In genomic region chr4:55817035-55817818, GRCm38 (mm10) we compare ENCODE assay signal across 32 mouse cellular contexts.
DNase-seq lines count a peak whose midpoint lies in the region; ATAC-seq and TF ChIP-seq lines count a peak whose summit lies in the region.
"Had no signal": no experiment of that assay in that cellular context is flagged by ENCODE, and none has a peak within 500 bp of the region (broad histone marks: within the 10 kb centered on the region; RNA-seq: fewer than 3 reads in every experiment).

No protein-coding gene starts in this region.

- H3K36me3 ChIP-seq in liver, adult 2 months (ENCODE audit: control insufficient read depth, insufficient read depth, low read length) = no peaks in the 10 kb centered on the region
- H3K36me3 ChIP-seq in liver, embryonic 12.5 days = no peaks in the 10 kb centered on the region
- no peaks in the 10 kb centered on the region for H3K36me3 ChIP-seq in macrophage (ENCODE audit: inconsistent target)
- no peaks in the 10 kb centered on the region for H3K36me3 ChIP-seq in forebrain, embryonic 12.5 days (replicated peaks)
- H3K36me3 ChIP-seq: embryonic facial prominence, embryonic 10.5 days; embryonic facial prominence, embryonic 15.5 days; heart, embryonic 12.5 days; limb, embryonic 13.5 days; liver, embryonic 13.5 days; midbrain, embryonic 12.5 days; neural tube, embryonic 12.5 days had no signal

- no peak for ATAC-seq in liver, embryonic 12.5 days
- ATAC-seq in forebrain, embryonic 12.5 days (ENCODE audit: low FRiP score) = no peak
- ATAC-seq: forebrain, embryonic 13.5 days; intestine, postnatal 0 days; Patski had no signal

- H3K4me1 ChIP-seq in liver, adult 2 months (ENCODE audit: control insufficient read depth, insufficient read depth, low read length) = no peaks in the 10 kb centered on the region
- H3K4me1 ChIP-seq in liver, embryonic 12.5 days = no peaks in the 10 kb centered on the region
- no peaks in the 10 kb centered on the region for H3K4me1 ChIP-seq in forebrain, embryonic 12.5 days
- H3K4me1 ChIP-seq: embryonic facial prominence, embryonic 10.5 days; embryonic facial prominence, embryonic 15.5 days; forebrain, embryonic 13.5 days; heart, embryonic 12.5 days; limb, embryonic 13.5 days; liver, embryonic 13.5 days; megakaryocyte, embryonic 14.5 days; midbrain, embryonic 12.5 days; neural tube, embryonic 12.5 days had no signal

- H3K9me3 ChIP-seq in liver, embryonic 12.5 days (replicated peaks) = no peaks in the 10 kb centered on the region
- no peaks in the 10 kb centered on the region for H3K9me3 ChIP-seq in forebrain, embryonic 12.5 days
- H3K9me3 ChIP-seq: embryonic facial prominence, embryonic 10.5 days; embryonic facial prominence, embryonic 15.5 days; forebrain, embryonic 13.5 days; heart, embryonic 12.5 days; limb, embryonic 13.5 days; liver, embryonic 13.5 days; megakaryocyte, embryonic 14.5 days; midbrain, embryonic 12.5 days; neural tube, embryonic 12.5 days had no signal

- H3K4me3 ChIP-seq in liver, adult 2 months (ENCODE audit: insufficient read depth, low read depth, low read length) = no peak overlapping the region
- no peak overlapping the region for H3K4me3 ChIP-seq in liver, embryonic 12.5 days
- no peak overlapping the region for H3K4me3 ChIP-seq in macrophage (ENCODE audit: inconsistent target)
- no peak overlapping the region for H3K4me3 ChIP-seq in forebrain, embryonic 12.5 days (replicated peaks)
- H3K4me3 ChIP-seq: embryonic facial prominence, embryonic 10.5 days; embryonic facial prominence, embryonic 15.5 days; forebrain, embryonic 13.5 days; heart, embryonic 12.5 days; limb, embryonic 13.5 days; liver, embryonic 13.5 days; megakaryocyte, embryonic 14.5 days; midbrain, embryonic 12.5 days; myocyte; neural tube, embryonic 12.5 days had no signal

- DNase-seq in liver, adult 2 months (ENCODE audit: extremely low read depth, low read depth, low spot score) = peak; percentile 5
- peak; percentile 29 for DNase-seq in NIH3T3 (ENCODE audit: low read depth)
- DNase-seq in adrenal gland, adult 8-10 months = no peak
- DNase-seq in Muller cell, postnatal 12 days (ENCODE audit: inconsistent ontology term) = no peak
- DNase-seq: adrenal gland, postnatal 25 days; cerebellum, adult 2 months; cerebellum, postnatal 14 days; gastrocnemius, postnatal 14 days; heart, adult 18-20 months; heart, postnatal 4 days; kidney, postnatal 25 days; liver, embryonic 13.5 days; lung, adult 18-20 months; lung, postnatal 10 days; thymus, adult 18-20 months; thymus, postnatal 25 days had no signal

- H3K27me3 ChIP-seq in liver, adult 2 months (ENCODE audit: control insufficient read depth, insufficient read depth, low read length) = no peaks in the 10 kb centered on the region
- H3K27me3 ChIP-seq in liver, embryonic 12.5 days (replicated peaks) = no peaks in the 10 kb centered on the region
- H3K27me3 ChIP-seq in forebrain, embryonic 12.5 days = no peaks in the 10 kb centered on the region
- H3K27me3 ChIP-seq: CH12.LX; embryonic facial prominence, embryonic 15.5 days; forebrain, embryonic 13.5 days; limb, embryonic 13.5 days; liver, embryonic 13.5 days; megakaryocyte, embryonic 14.5 days; midbrain, embryonic 12.5 days; neural tube, embryonic 12.5 days; Patski had no signal

- no peak for TF ChIP-seq POLR2A in liver, adult 2 months (IDR thresholded peaks at IDR 0.05; ENCODE audit: extremely low read depth, insufficient read depth, low read length)

- H3K4me2 ChIP-seq in liver, embryonic 12.5 days = no peak overlapping the region
- no peak overlapping the region for H3K4me2 ChIP-seq in forebrain, embryonic 12.5 days
- H3K4me2 ChIP-seq: embryonic facial prominence, embryonic 15.5 days; forebrain, embryonic 13.5 days; heart, embryonic 12.5 days; hindbrain, embryonic 14.5 days; limb, embryonic 13.5 days; liver, embryonic 13.5 days; midbrain, embryonic 12.5 days; neural tube, embryonic 12.5 days had no signal

- H3K9ac ChIP-seq in liver, adult 2 months (ENCODE audit: low read depth, low read length) = no peak overlapping the region
- no peak overlapping the region for H3K9ac ChIP-seq in liver, embryonic 12.5 days
- H3K9ac ChIP-seq in forebrain, embryonic 12.5 days = no peak overlapping the region
- H3K9ac ChIP-seq: embryonic facial prominence, embryonic 15.5 days; forebrain, embryonic 13.5 days; heart, embryonic 12.5 days; hindbrain, embryonic 14.5 days; limb, embryonic 13.5 days; liver, embryonic 13.5 days; midbrain, embryonic 12.5 days; neural tube, embryonic 12.5 days had no signal

- no peaks in the 10 kb centered on the region for H3K79me2 ChIP-seq in liver, adult 2 months (ENCODE audit: control insufficient read depth, insufficient read depth, low read length)
- no peaks in the 10 kb centered on the region for H3K79me2 ChIP-seq in macrophage (ENCODE audit: inconsistent target)

- H3K27ac ChIP-seq in liver, adult 2 months (replicated peaks; ENCODE audit: insufficient read depth, low read depth, low read length) = no peak overlapping the region
- H3K27ac ChIP-seq in liver, embryonic 12.5 days = no peak overlapping the region
- 0 out of 2 replicates have a peak overlapping the region, but pooled peaks have one; percentile 62 for H3K27ac ChIP-seq in macrophage
- no peak overlapping the region for H3K27ac ChIP-seq in forebrain, embryonic 12.5 days
- H3K27ac ChIP-seq: embryonic facial prominence, embryonic 10.5 days; embryonic facial prominence, embryonic 15.5 days; forebrain, embryonic 13.5 days; hindbrain, embryonic 14.5 days; limb, embryonic 13.5 days; liver, embryonic 13.5 days; midbrain, embryonic 12.5 days; neural tube, embryonic 12.5 days had no signal

- no peak for TF ChIP-seq CTCF in liver, adult 2 months (IDR thresholded peaks at IDR 0.05; ENCODE audit: low read depth, low read length)

- WGBS in liver, adult 2 months = 80% methylated on average over 4 of the region's 4 CpGs
- 57% methylated on average over 4 of the region's 4 CpGs for WGBS in liver, embryonic 12.5 days (ENCODE audit: insufficient replicate concordance)
- 46% methylated on average over 4 of the region's 4 CpGs for WGBS in macrophage (ENCODE audit: missing documents)
- 90% methylated on average over 4 of the region's 4 CpGs for WGBS in forebrain, embryonic 12.5 days

Comparison
In these comparisons a context has a peak if more than half of its experiments do, and no peak if none do; other contexts are left out.
1. DNase-seq: peak in liver, adult 2 months (single experiment) and NIH3T3 (single experiment); none in adrenal gland, adult 8-10 months (single experiment) and Muller cell, postnatal 12 days (single experiment).